Mouse (Mus musculus) small intestine, adult 2 months (tissue): ENCODE results near the gene Tgif2. TPM values are rescaled to one million over a fixed set of nuclear protein-coding genes. Genes with fewer than 3 reads are reported as not detected.
A peak's percentile ranks its signal among the peaks of the same experiment; 100 is the strongest.
"Not testable (repeated sequence)": the region's sequence is repeated elsewhere in the genome, so short reads cannot be mapped to it uniquely, and the experiment has no call there.

Source experiments
- H3K27ac ChIP-seq: fragments of 200-500 bp; 2 replicates; pipeline ENCODE4 v1.5.1; 2012; ENCODE audit warnings: low read depth, low read length, control low read depth, inconsistent platforms; ENCODE audit not compliant: insufficient read depth
- H3K27me3 ChIP-seq: fragments of 200-500 bp; 2 replicates; pipeline ENCODE4 v1.6.1; 2012; ENCODE audit warnings: mild to moderate bottlenecking, moderate library complexity, low read length, inconsistent platforms; ENCODE audit not compliant: control insufficient read depth, insufficient read depth
- H3K36me3 ChIP-seq: fragments of 200-500 bp; 2 replicates; pipeline ENCODE4 v1.6.1; 2012; ENCODE audit warnings: mild to moderate bottlenecking, low read length, control low read depth, inconsistent platforms; ENCODE audit not compliant: control insufficient read depth, insufficient read depth
- H3K4me1 ChIP-seq: fragments of 200-500 bp; 2 replicates; pipeline ENCODE4 v1.6.1; 2012; ENCODE audit warnings: low read length, inconsistent platforms, mixed read lengths; ENCODE audit not compliant: control insufficient read depth, insufficient read depth, insufficient read length
- H3K4me3 ChIP-seq: fragments of 200-500 bp; 2 replicates; pipeline ENCODE4 v1.5.1; 2012; ENCODE audit warnings: low read depth, mild to moderate bottlenecking, control low read depth, inconsistent platforms, low read length, moderate library complexity
- CTCF ChIP-seq: fragments of 200-500 bp; IDR thresholded peaks from 2 replicates; pipeline ENCODE4 v1.5.1; 2012; ENCODE audit warnings: low read depth, mild to moderate bottlenecking, control low read depth, inconsistent platforms, low read length, moderate library complexity, mixed read lengths; ENCODE audit not compliant: insufficient replicate concordance, insufficient read length; ENCODE audit errors: extremely low read depth
- POLR2A ChIP-seq: fragments of 200-500 bp; IDR thresholded peaks from 2 replicates; pipeline ENCODE4 v1.6.1; 2012; ENCODE audit warnings: low read depth, mild to moderate bottlenecking, control low read depth, inconsistent platforms, low read length, moderate library complexity
- WGBS: fragments of 180-500 bp; shearing (Covaris S2); methylation state at CpG from one replicate; pipeline ENCODE4 v1.1.7; 2018; 5-methylcytosine and 5-hydroxymethylcytosine counted together
- polyA plus RNA-seq: library from polyadenylated mRNA; depleted of rRNA; stranded (reverse); fragments of >200 nt; gene quantifications from 2 replicates; pipeline ENCODE4 v1.2.3, GENCODE M21; 2012

Gene Tgif2
- polyA plus RNA-seq, 1 experiment: 2.0 TPM

- H3K36me3 ChIP-seq: peaks cover 20% of the 10 kb centered on the region
- 0 out of 2 replicates have a peak, but pooled peaks cover 2% of the 10 kb centered on the region for H3K4me1 ChIP-seq
- H3K27ac ChIP-seq: peak overlapping the region; percentile 55; the same call in 1 of the 2 replicates
- TF ChIP-seq CTCF (no peak), POLR2A (no peak)
- 53% methylated on average over 9 of the region's 9 CpGs for WGBS
- H3K4me3 ChIP-seq: no peak overlapping the region
- no peaks in the 10 kb centered on the region for H3K27me3 ChIP-seq
Observed at GRCm38 (mm10) chr2:156877726-156878125, 37.9 kb downstream of the Tgif2 start.

GRCm38 (mm10) chr2:156879541-156879940 is 39.7 kb downstream of the Tgif2 start:
- no peak overlapping the region for H3K27ac ChIP-seq
- no peak for TF ChIP-seq CTCF
- TF ChIP-seq POLR2A: no peak
- H3K4me1 ChIP-seq: peaks cover 2% of the 10 kb centered on the region; the same call in 1 of the 2 replicates
- H3K27me3 ChIP-seq: no peaks in the 10 kb centered on the region
- peaks cover 4% of the 10 kb centered on the region; the same call in 1 of the 2 replicates for H3K36me3 ChIP-seq
- 81% methylated on average over 3 of the region's 3 CpGs for WGBS
- H3K4me3 ChIP-seq: no peak overlapping the region

GRCm38 (mm10) chr2:156882431-156883001 is 42.7 kb downstream of the Tgif2 start:
- 35% methylated on average over 10 of the region's 10 CpGs for WGBS
- H3K4me1 ChIP-seq: peaks cover 4% of the 10 kb centered on the region; the same call in 1 of the 2 replicates
- no peaks in the 10 kb centered on the region for H3K27me3 ChIP-seq
- TF ChIP-seq POLR2A: no peak
- no peak for TF ChIP-seq CTCF
- H3K27ac ChIP-seq: no peak overlapping the region
- no peaks in the 10 kb centered on the region for H3K36me3 ChIP-seq
- no peak overlapping the region for H3K4me3 ChIP-seq

- no peaks in the 10 kb centered on the region for H3K27me3 ChIP-seq
- WGBS: 50% methylated on average over 10 of the region's 10 CpGs
- no peak overlapping the region for H3K4me3 ChIP-seq
- no peak overlapping the region for H3K27ac ChIP-seq
- H3K36me3 ChIP-seq: no peaks in the 10 kb centered on the region
- peaks cover 2% of the 10 kb centered on the region; the same call in 1 of the 2 replicates for H3K4me1 ChIP-seq
- no peak for TF ChIP-seq CTCF
Observed at GRCm38 (mm10) chr2:156884396-156885211, 44.8 kb downstream of the Tgif2 start.

GRCm38 (mm10) chr2:156885666-156886065 is 45.9 kb downstream of the Tgif2 start:
- H3K36me3 ChIP-seq, H3K4me1 ChIP-seq, H3K27me3 ChIP-seq, H3K27ac ChIP-seq: not testable (repeated sequence)
- peak overlapping the region; percentile 55 for H3K4me3 ChIP-seq
- 77% methylated on average over 2 of the region's 2 CpGs for WGBS

GRCm38 (mm10) chr2:156886084-156886631 is 46.4 kb downstream of the Tgif2 start:
- WGBS: 82% methylated on average over 10 of the region's 10 CpGs

GRCm38 (mm10) chr2:156887017-156887416 is 47.2 kb downstream of the Tgif2 start, which contains the start of gene Sla2:
TSS of gene Sla2 (minus strand) at chr2:156887192.
- peak within 1 kb of the TSS; percentile 55 for H3K4me3 ChIP-seq
- WGBS: 66% methylated on average over 6 of the region's 6 CpGs
- H3K27ac ChIP-seq: peak within 1 kb of the TSS; percentile 66
- H3K27me3 ChIP-seq: no peaks in the 10 kb centered on the region
- no peaks in the 10 kb centered on the region for H3K36me3 ChIP-seq
- H3K4me1 ChIP-seq: peaks cover 2% of the 10 kb centered on the region; the same call in 1 of the 2 replicates
- no peak for TF ChIP-seq CTCF
- TF ChIP-seq POLR2A: peak; percentile 37; the same call in 1 of the 2 replicates

More at GRCm38 (mm10) chr2:156886084-156886631, 46.4 kb downstream of the Tgif2 start:
- no peak for TF ChIP-seq CTCF
- TF ChIP-seq POLR2A: no peak
- Histone ChIP-seq H3K27ac (peak overlapping the region; percentile 66), H3K36me3 (no peaks in the 10 kb centered on the region), H3K27me3 (no peaks in the 10 kb centered on the region), H3K4me3 (peak overlapping the region; percentile 55), H3K4me1 (peaks cover 2% of the 10 kb centered on the region; the same call in 1 of the 2 replicates)
